Mouse (Mus musculus) erythroblast, embryonic 14.5 days (primary cell): ENCODE data around the gene Ppp6r2. TPM values are rescaled to one million over a fixed set of nuclear protein-coding genes. Genes with fewer than 3 reads are reported as not detected.
A peak's percentile ranks its signal among the peaks of the same experiment; 100 is the strongest.

Experiments used
- H3K27me3 ChIP-seq: 2 replicates; pipeline ENCODE4 v1.6.1; 2012; ENCODE audit warnings: inconsistent platforms; ENCODE audit not compliant: control insufficient read depth
- H3K36me3 ChIP-seq: 2 replicates; pipeline ENCODE4 v1.6.1; 2012; ENCODE audit warnings: mild to moderate bottlenecking, inconsistent platforms; ENCODE audit not compliant: control insufficient read depth
- H3K4me1 ChIP-seq: 2 replicates; pipeline ENCODE4 v1.6.1; 2012; ENCODE audit warnings: inconsistent platforms; ENCODE audit not compliant: control insufficient read depth
- H3K4me3 ChIP-seq: replicated peaks from 2 replicates; pipeline ENCODE3; 2012; ENCODE audit warnings: moderate library complexity, mild to moderate bottlenecking, inconsistent platforms
- H3K9me3 ChIP-seq: 2 replicates; pipeline ENCODE4 v1.6.1; 2012; ENCODE audit warnings: low read length, inconsistent platforms, mixed read lengths; ENCODE audit not compliant: control insufficient read depth
- GATA1 ChIP-seq: IDR thresholded peaks from 2 replicates; pipeline ENCODE4 v1.6.1; 2012; ENCODE audit warnings: low read length, inconsistent platforms, mixed read lengths
- TAL1 ChIP-seq: IDR thresholded peaks from 3 replicates; pipeline ENCODE4 v1.6.1; 2012; ENCODE audit warnings: low read length, inconsistent platforms, mixed read lengths
- polyA plus RNA-seq: library from polyadenylated mRNA; stranded (reverse); fragments of >175 nt; gene quantifications from 2 replicates; pipeline ENCODE4 v1.2.3, GENCODE M21; 2012

Ppp6r2 gene
- polyA plus RNA-seq, 1 experiment: 14.5 TPM

DNA sequence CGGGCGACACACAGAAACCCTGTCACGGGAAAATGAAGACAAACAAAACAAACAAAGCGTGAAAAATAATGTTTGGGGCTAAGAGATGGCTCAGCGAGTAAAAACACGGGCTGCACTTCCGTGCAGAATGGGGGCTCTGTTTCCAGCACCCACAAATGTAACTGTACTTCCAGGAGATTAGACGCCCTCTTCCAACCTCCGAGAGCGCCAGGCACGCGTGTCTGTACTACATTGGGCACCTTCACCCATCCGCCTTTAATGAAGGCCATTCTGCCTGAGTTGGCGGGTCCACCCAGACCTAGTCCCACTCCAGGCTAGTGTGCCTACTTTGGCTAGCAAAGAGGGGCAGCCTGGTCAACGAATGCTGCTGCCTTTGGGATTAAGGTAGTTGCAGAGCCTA, 14.3 kb upstream of the Ppp6r2 start:
- Histone ChIP-seq H3K4me3 (peak overlapping the region; percentile 100), H3K36me3 (no peaks in the 10 kb centered on the region)
- TF ChIP-seq TAL1: no peak

DNA sequence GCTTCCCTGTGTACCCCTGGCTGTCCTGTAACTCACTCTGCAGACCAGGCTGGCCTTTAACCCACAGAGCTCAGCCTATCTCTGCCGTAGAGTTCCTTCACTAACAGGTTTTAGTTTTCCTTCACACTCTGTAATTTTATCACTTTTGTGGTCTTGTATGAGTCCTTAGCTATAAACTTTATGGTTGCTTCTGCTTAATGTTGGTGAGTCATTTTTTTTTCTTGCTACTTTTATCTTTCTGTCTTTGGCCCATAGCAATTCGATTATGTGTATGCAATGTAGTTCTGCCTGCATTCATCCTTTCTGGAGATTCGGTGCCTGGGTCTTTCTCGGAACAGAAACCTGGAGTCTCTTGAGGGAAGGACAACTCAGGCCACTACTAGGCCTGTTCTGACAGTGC, 3.9 kb upstream of the Ppp6r2 start:
- Histone ChIP-seq H3K4me1 (peaks cover 25% of the 10 kb centered on the region), H3K36me3 (no peaks in the 10 kb centered on the region; the same call in 1 of the 2 replicates), H3K27me3 (no peaks in the 10 kb centered on the region; the same call in 1 of the 2 replicates), H3K4me3 (no peak overlapping the region), H3K9me3 (peaks cover 13% of the 10 kb centered on the region)
- TF ChIP-seq GATA1 (no peak), TAL1 (no peak)

More for the DNA sequence above, 14.3 kb upstream of the Ppp6r2 start:
- H3K27me3 ChIP-seq: no peaks in the 10 kb centered on the region
- peaks cover 3% of the 10 kb centered on the region for H3K9me3 ChIP-seq
- peaks cover 22% of the 10 kb centered on the region for H3K4me1 ChIP-seq

- TF ChIP-seq TAL1 (no peak), GATA1 (no peak)
- Histone ChIP-seq H3K9me3 (no peaks in the 10 kb centered on the region), H3K4me1 (peaks cover 50% of the 10 kb centered on the region)
These were observed 1.2 kb upstream of the Ppp6r2 start for GRCm38 (mm10) chr15:89209886-89210761.

GRCm38 (mm10) chr15:89211716-89212461, 536 bp downstream of the Ppp6r2 start:
- peaks cover 4% of the 10 kb centered on the region for H3K9me3 ChIP-seq
- H3K4me1 ChIP-seq: peaks cover 68% of the 10 kb centered on the region
- H3K4me3 ChIP-seq: peak overlapping the region; percentile 100
- no peak for TF ChIP-seq TAL1
- TF ChIP-seq GATA1: no peak
- peaks cover 28% of the 10 kb centered on the region for H3K36me3 ChIP-seq
- H3K27me3 ChIP-seq: no peaks in the 10 kb centered on the region

More at GRCm38 (mm10) chr15:89209886-89210761, 1.2 kb upstream of the Ppp6r2 start:
- peaks cover 12% of the 10 kb centered on the region for H3K36me3 ChIP-seq
- H3K4me3 ChIP-seq: peak overlapping the region; percentile 100
- H3K27me3 ChIP-seq: no peaks in the 10 kb centered on the region

DNA sequence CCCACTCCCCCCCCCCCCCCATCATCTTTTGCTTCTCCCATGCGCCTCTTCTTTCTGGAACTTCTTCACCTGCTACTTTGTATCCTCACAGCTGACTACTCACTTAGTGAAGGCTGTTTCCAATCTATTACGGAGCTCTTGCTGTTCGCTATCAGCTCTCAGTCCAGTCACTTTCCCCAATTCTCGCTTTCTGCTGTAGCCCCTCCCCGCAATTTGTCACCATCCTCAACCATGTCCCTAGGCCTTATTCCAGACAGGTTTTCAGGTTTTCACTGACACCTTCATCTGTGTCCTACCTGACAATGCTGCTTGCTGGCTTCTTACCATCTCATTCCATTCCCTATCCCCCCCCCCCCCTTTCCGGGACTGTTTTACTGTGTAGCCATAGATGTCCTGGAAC, 1.1 kb downstream of the Ppp6r2 start:
- no peaks in the 10 kb centered on the region for H3K27me3 ChIP-seq
- peak overlapping the region; percentile 100 for H3K4me3 ChIP-seq
- TF ChIP-seq TAL1: no peak
- TF ChIP-seq GATA1: no peak
- peaks cover 69% of the 10 kb centered on the region for H3K4me1 ChIP-seq
- H3K9me3 ChIP-seq: peaks cover 4% of the 10 kb centered on the region
- peaks cover 33% of the 10 kb centered on the region for H3K36me3 ChIP-seq

DNA sequence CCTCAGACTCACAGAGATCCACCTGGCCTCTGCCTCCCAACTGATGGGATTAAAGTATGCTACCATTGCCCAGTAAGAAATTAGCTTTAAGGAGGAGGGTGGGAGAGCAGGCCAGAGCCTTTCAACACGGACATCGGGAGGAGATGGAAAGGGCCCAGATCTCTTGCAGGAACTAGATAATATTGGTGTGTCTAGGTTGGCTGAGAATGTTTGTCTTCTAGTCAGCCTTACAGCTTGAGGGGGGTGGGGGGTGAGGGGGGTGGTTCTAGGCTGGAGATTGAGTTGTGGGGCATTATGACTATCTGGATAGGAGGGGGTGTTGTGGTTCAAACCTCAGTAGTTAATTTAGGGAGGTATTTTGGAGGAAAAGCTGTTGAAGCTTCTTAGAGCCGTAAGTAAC, 2.2 kb downstream of the Ppp6r2 start:
- peaks cover 69% of the 10 kb centered on the region for H3K4me1 ChIP-seq
- no peaks in the 10 kb centered on the region for H3K27me3 ChIP-seq
- H3K4me3 ChIP-seq: peak overlapping the region; percentile 63
- TF ChIP-seq GATA1: no peak
- TF ChIP-seq TAL1: no peak
- peaks cover 34% of the 10 kb centered on the region for H3K36me3 ChIP-seq
- peaks cover 4% of the 10 kb centered on the region for H3K9me3 ChIP-seq

- TF ChIP-seq GATA1 (no peak), TAL1 (no peak)
- H3K36me3 ChIP-seq: peaks cover 39% of the 10 kb centered on the region
- H3K4me1 ChIP-seq: peaks cover 64% of the 10 kb centered on the region
- H3K9me3 ChIP-seq: peaks cover 4% of the 10 kb centered on the region
- peak overlapping the region; percentile 38 for H3K4me3 ChIP-seq
- H3K27me3 ChIP-seq: no peaks in the 10 kb centered on the region
These were observed 3.6 kb downstream of the Ppp6r2 start for GRCm38 (mm10) chr15:89214953-89215352.

DNA sequence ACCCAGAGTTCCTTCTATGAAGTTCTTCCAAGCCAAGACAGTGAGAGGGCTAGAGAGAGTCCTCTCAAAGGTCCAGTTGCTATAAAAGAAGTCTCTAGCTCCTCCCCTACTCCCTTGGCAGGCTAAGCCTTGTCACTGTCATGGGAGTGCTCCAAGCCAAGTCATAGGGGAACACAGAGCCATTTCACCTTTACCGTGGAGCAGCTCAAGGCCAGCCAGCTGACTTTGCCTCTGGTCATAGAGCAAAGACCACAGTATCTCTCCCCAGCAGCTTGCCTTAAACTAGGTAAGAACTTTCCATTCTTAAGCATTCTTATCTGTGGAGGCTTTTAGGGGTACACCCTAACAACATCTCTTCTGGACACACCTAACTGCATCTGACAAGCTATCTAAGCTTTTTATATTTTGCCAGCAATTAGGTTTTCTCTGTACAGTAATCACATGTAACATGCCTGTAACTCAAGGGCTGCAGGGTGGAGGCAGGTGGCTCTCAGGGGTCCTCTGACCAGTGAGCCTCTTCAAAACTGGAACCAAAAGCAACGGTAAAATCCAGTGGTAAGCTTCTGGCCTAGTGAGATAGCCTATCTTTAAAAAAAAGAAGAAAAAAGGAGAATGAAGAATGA, 4.4 kb downstream of the Ppp6r2 start:
- Histone ChIP-seq H3K9me3 (peaks cover 4% of the 10 kb centered on the region), H3K27me3 (no peaks in the 10 kb centered on the region), H3K4me3 (peak overlapping the region; percentile 54), H3K4me1 (peaks cover 56% of the 10 kb centered on the region), H3K36me3 (peaks cover 42% of the 10 kb centered on the region)
- TF ChIP-seq TAL1: peak; percentile 53; the same call in 2 of the 3 replicates
- peak; percentile 49; the same call in 1 of the 2 replicates for TF ChIP-seq GATA1
